Comparison of ENCODE assay signal across 9 mouse cellular contexts in the genomic region with DNA sequence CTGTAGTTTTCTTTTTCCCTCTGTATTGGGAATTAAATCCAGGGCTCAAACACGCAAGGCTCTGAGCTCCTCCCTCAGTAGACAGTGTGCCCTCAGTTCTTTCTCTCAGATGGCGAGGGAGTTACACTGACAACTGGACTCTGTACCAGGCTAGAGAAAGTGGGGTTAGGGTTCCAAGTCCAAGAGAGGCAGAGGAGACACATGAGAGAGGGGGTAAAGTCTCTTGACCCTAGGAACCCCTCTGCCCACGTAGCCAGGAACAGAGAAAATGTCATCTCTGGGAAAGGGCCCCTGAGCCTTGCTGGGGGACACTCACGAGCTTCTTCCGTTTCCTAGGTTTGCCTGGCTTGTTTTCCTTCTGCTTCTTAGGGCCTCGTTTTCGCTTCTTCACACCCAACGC. TPM values are rescaled to one million over a fixed set of nuclear protein-coding genes. Genes with fewer than 3 reads are reported as not detected.
A peak's percentile ranks its signal among the peaks of the same experiment; 100 is the strongest.
DNase-seq lines count a peak whose midpoint lies in the region; ATAC-seq lines count a peak whose summit lies in the region.
"Had no signal": no experiment of that assay in that cellular context is flagged by ENCODE, and none has a peak within 500 bp of the region (broad histone marks: within the 10 kb centered on the region; RNA-seq: fewer than 3 reads in every experiment).

No protein-coding gene starts in this region.

- H3K4me2 ChIP-seq in heart, embryonic 13.5 days = peak overlapping the region; percentile 87
- peak overlapping the region; percentile 78 for H3K4me2 ChIP-seq in forebrain, embryonic 12.5 days
- H3K4me2 ChIP-seq in kidney, embryonic 16.5 days (replicated peaks; ENCODE audit: low read depth, low read length) = peak overlapping the region; percentile 76
- H3K4me2 ChIP-seq in midbrain, embryonic 16.5 days (ENCODE audit: low read length) = peak overlapping the region; percentile 96

- peaks cover 38% of the 10 kb centered on the region for H3K4me1 ChIP-seq in heart, embryonic 13.5 days
- H3K4me1 ChIP-seq in forebrain, embryonic 12.5 days = peaks cover 44% of the 10 kb centered on the region
- H3K4me1 ChIP-seq in kidney, embryonic 16.5 days (ENCODE audit: insufficient read depth, low read length) = peaks cover 39% of the 10 kb centered on the region
- peaks cover 20% of the 10 kb centered on the region for H3K4me1 ChIP-seq in midbrain, embryonic 16.5 days (ENCODE audit: control insufficient read depth, insufficient read depth, low read length)

- intact Hi-C loops in heart, postnatal 25 days (cut with DNase I) = no loop called here

- no peaks in the 10 kb centered on the region for H3K9me3 ChIP-seq in heart, embryonic 13.5 days
- no peaks in the 10 kb centered on the region for H3K9me3 ChIP-seq in forebrain, embryonic 12.5 days
- H3K9me3 ChIP-seq in kidney, embryonic 16.5 days (ENCODE audit: low read length) = no peaks in the 10 kb centered on the region
- H3K9me3 ChIP-seq in midbrain, embryonic 16.5 days (replicated peaks; ENCODE audit: control insufficient read depth, low read length, poor library complexity, severe bottlenecking) = no peaks in the 10 kb centered on the region

- 47% methylated on average over 8 of the region's 8 CpGs for WGBS in heart, embryonic 13.5 days
- 58% methylated on average over 8 of the region's 8 CpGs for WGBS in forebrain, embryonic 12.5 days
- whole genome bisulfite sequencing in kidney, embryonic 16.5 days = 38% methylated on average over 8 of the region's 8 CpGs
- WGBS in midbrain, embryonic 16.5 days = 47% methylated on average over 8 of the region's 8 CpGs

- peaks cover 45% of the 10 kb centered on the region for H3K36me3 ChIP-seq in heart, embryonic 13.5 days
- peaks cover 45% of the 10 kb centered on the region for H3K36me3 ChIP-seq in forebrain, embryonic 12.5 days (replicated peaks)
- peaks cover 40% of the 10 kb centered on the region for H3K36me3 ChIP-seq in kidney, embryonic 16.5 days (ENCODE audit: insufficient read depth, low read length)
- peaks cover 39% of the 10 kb centered on the region for H3K36me3 ChIP-seq in midbrain, embryonic 16.5 days (ENCODE audit: control insufficient read depth, insufficient read depth, low read length)

- no peak for DNase-seq in heart, postnatal 25 days (ENCODE audit: low spot score)
- no peak for DNase-seq in adrenal gland, postnatal 36 days
- DNase-seq in cerebellum, adult 11-12 months = no peak
- no peak for DNase-seq in lung, postnatal 10 days

- ATAC-seq in heart, embryonic 13.5 days (ENCODE audit: extremely low read depth, insufficient number of reproducible peaks, low FRiP score, low TSS enrichment) = no peak
- ATAC-seq in forebrain, embryonic 12.5 days (ENCODE audit: low FRiP score) = no peak
- no peak for ATAC-seq in kidney, embryonic 16.5 days (ENCODE audit: low FRiP score, low TSS enrichment)
- no peak for ATAC-seq in midbrain, embryonic 16.5 days
- ATAC-seq: CD4-positive, CD25-positive, alpha-beta regulatory T cell, adult 4 months had no signal

- 0 out of 2 replicates have a peak overlapping the region, but pooled peaks have one; percentile 24 for H3K9ac ChIP-seq in heart, embryonic 13.5 days
- H3K9ac ChIP-seq in forebrain, embryonic 12.5 days = peak overlapping the region; percentile 66
- H3K9ac ChIP-seq in kidney, embryonic 16.5 days (replicated peaks; ENCODE audit: low read length) = peak overlapping the region; percentile 81; the same call in 1 of the 2 replicates
- peak overlapping the region; percentile 8; the same call in 1 of the 2 replicates for H3K9ac ChIP-seq in midbrain, embryonic 16.5 days (ENCODE audit: low read depth, low read length)

- H3K4me3 ChIP-seq in heart, embryonic 13.5 days = no peak overlapping the region
- peak overlapping the region; percentile 99; the same call in 1 of the 2 replicates for H3K4me3 ChIP-seq in forebrain, embryonic 12.5 days (replicated peaks)
- peak overlapping the region; percentile 88 for H3K4me3 ChIP-seq in kidney, embryonic 16.5 days (ENCODE audit: low read length)
- no peak overlapping the region for H3K4me3 ChIP-seq in midbrain, embryonic 16.5 days (ENCODE audit: low read depth, low read length)

- H3K27ac ChIP-seq in heart, embryonic 13.5 days (replicated peaks) = peak overlapping the region; percentile 97
- peak overlapping the region; percentile 100 for H3K27ac ChIP-seq in forebrain, embryonic 12.5 days
- peak overlapping the region; percentile 100 for H3K27ac ChIP-seq in kidney, embryonic 16.5 days (ENCODE audit: low read length)
- peak overlapping the region; percentile 66 for H3K27ac ChIP-seq in midbrain, embryonic 16.5 days (ENCODE audit: low read length)

- H3K27me3 ChIP-seq in heart, embryonic 13.5 days (replicated peaks) = no peaks in the 10 kb centered on the region
- no peaks in the 10 kb centered on the region for H3K27me3 ChIP-seq in forebrain, embryonic 12.5 days
- no peaks in the 10 kb centered on the region for H3K27me3 ChIP-seq in kidney, embryonic 16.5 days (ENCODE audit: insufficient read depth, low read length)
- no peaks in the 10 kb centered on the region for H3K27me3 ChIP-seq in midbrain, embryonic 16.5 days (ENCODE audit: control insufficient read depth, insufficient read depth, low read depth, low read length)

RNA-seq across cellular contexts. Expression of a gene that starts 4.8 kb away (rescaled TPM):
- polyA plus RNA-seq in heart, embryonic 13.5 days (2015; fragmentation: Nextera tagmentation; extraction: Ambion mirVana) = 18.0 and 18.8 TPM in 2 replicates
- 10 to 100 TPM; 26.4 to 27.9 TPM for total RNA-seq in heart, postnatal 25 days (2021)
- polyA plus RNA-seq in forebrain, embryonic 12.5 days (2016; fragmentation: Nextera tagmentation; extraction: Ambion mirVana) = 94.3 and 98.3 TPM in 2 replicates
- 58.6 and 67.2 TPM in 2 replicates for polyA plus RNA-seq in kidney, embryonic 16.5 days (2015; fragmentation: Nextera tagmentation; extraction: Ambion mirVana)
- 82.8 and 86.1 TPM in 2 replicates for polyA plus RNA-seq in midbrain, embryonic 16.5 days (2015; fragmentation: Nextera tagmentation; extraction: Ambion mirVana)
- total RNA-seq in adrenal gland, postnatal 36 days (2021) = 100 to 1,000 TPM in 1 of 2 experiments, 10 to 100 TPM in 1; 78.6 to 119 TPM

RNA-seq across cellular contexts. Expression of a gene that starts 24.1 kb away (rescaled TPM):
- 6.2 and 8.3 TPM in 2 replicates for polyA plus RNA-seq in heart, embryonic 13.5 days (2015; fragmentation: Nextera tagmentation; extraction: Ambion mirVana)
- under 1 TPM; 0.16 to 0.17 TPM for total RNA-seq in heart, postnatal 25 days (2021)
- polyA plus RNA-seq in forebrain, embryonic 12.5 days (2016; fragmentation: Nextera tagmentation; extraction: Ambion mirVana) = 44.8 and 46.3 TPM in 2 replicates
- 16.4 and 17.8 TPM in 2 replicates for polyA plus RNA-seq in kidney, embryonic 16.5 days (2015; fragmentation: Nextera tagmentation; extraction: Ambion mirVana)
- 297 and 334 TPM in 2 replicates for polyA plus RNA-seq in midbrain, embryonic 16.5 days (2015; fragmentation: Nextera tagmentation; extraction: Ambion mirVana)
- 1 to 10 TPM; 4.7 to 6.6 TPM for total RNA-seq in adrenal gland, postnatal 36 days (2021)

RNA-seq across cellular contexts. Expression of a gene that starts 30.9 kb away (rescaled TPM):
- polyA plus RNA-seq in heart, embryonic 13.5 days (2015; fragmentation: Nextera tagmentation; extraction: Ambion mirVana) = 135 and 139 TPM in 2 replicates
- total RNA-seq in heart, postnatal 25 days (2021) = 10 to 100 TPM; 97.5 to 99.2 TPM
- polyA plus RNA-seq in forebrain, embryonic 12.5 days (2016; fragmentation: Nextera tagmentation; extraction: Ambion mirVana) = 91.7 and 103 TPM in 2 replicates
- polyA plus RNA-seq in kidney, embryonic 16.5 days (2015; fragmentation: Nextera tagmentation; extraction: Ambion mirVana) = 142 and 150 TPM in 2 replicates
- polyA plus RNA-seq in midbrain, embryonic 16.5 days (2015; fragmentation: Nextera tagmentation; extraction: Ambion mirVana) = 86.2 and 89.6 TPM in 2 replicates
- 100 to 1,000 TPM; 132 to 158 TPM for total RNA-seq in adrenal gland, postnatal 36 days (2021)

RNA-seq across cellular contexts. Expression of a gene that starts 31.1 kb away (rescaled TPM):
- polyA plus RNA-seq in heart, embryonic 13.5 days (2015; fragmentation: Nextera tagmentation; extraction: Ambion mirVana) = 21.2 and 21.5 TPM in 2 replicates
- 10 to 100 TPM; 26.1 to 29.3 TPM for total RNA-seq in heart, postnatal 25 days (2021)
- polyA plus RNA-seq in forebrain, embryonic 12.5 days (2016; fragmentation: Nextera tagmentation; extraction: Ambion mirVana) = 55.0 and 60.9 TPM in 2 replicates
- polyA plus RNA-seq in kidney, embryonic 16.5 days (2015; fragmentation: Nextera tagmentation; extraction: Ambion mirVana) = 34.0 and 37.3 TPM in 2 replicates
- polyA plus RNA-seq in midbrain, embryonic 16.5 days (2015; fragmentation: Nextera tagmentation; extraction: Ambion mirVana) = 27.1 and 28.9 TPM in 2 replicates
- total RNA-seq in adrenal gland, postnatal 36 days (2021) = 10 to 100 TPM; 49.0 to 50.9 TPM

RNA-seq across cellular contexts. Expression of a gene that starts 33.7 kb away (rescaled TPM):
- polyA plus RNA-seq in heart, embryonic 13.5 days (2015; fragmentation: Nextera tagmentation; extraction: Ambion mirVana) = 40.0 and 40.5 TPM in 2 replicates
- total RNA-seq in heart, postnatal 25 days (2021) = 10 to 100 TPM; 22.5 to 23.7 TPM
- 9.1 and 11.2 TPM in 2 replicates for polyA plus RNA-seq in forebrain, embryonic 12.5 days (2016; fragmentation: Nextera tagmentation; extraction: Ambion mirVana)
- polyA plus RNA-seq in kidney, embryonic 16.5 days (2015; fragmentation: Nextera tagmentation; extraction: Ambion mirVana) = 46.5 and 47.7 TPM in 2 replicates
- polyA plus RNA-seq in midbrain, embryonic 16.5 days (2015; fragmentation: Nextera tagmentation; extraction: Ambion mirVana) = 5.2 and 5.9 TPM in 2 replicates
- 10 to 100 TPM; 13.4 to 17.8 TPM for total RNA-seq in adrenal gland, postnatal 36 days (2021)

Comparison
In these comparisons a context has a peak if more than half of its experiments do, and no peak if none do; other contexts are left out.
1. H3K4me3 ChIP-seq: peak in forebrain, embryonic 12.5 days (single experiment) and kidney, embryonic 16.5 days (single experiment); none in heart, embryonic 13.5 days (single experiment) and midbrain, embryonic 16.5 days (single experiment).
2. H3K9ac ChIP-seq: peak in every context shown above with its lines; median percentile 81 in kidney, embryonic 16.5 days; 66 in forebrain, embryonic 12.5 days; 24 in heart, embryonic 13.5 days; 8 in midbrain, embryonic 16.5 days.
3. Peak in every context shown above with its lines, with median percentiles within 50 percentile points of each other: H3K27ac ChIP-seq and H3K4me2 ChIP-seq.